Mouse (Mus musculus): ENCODE measurements around the gene Neb. TPM values are rescaled to one million over a fixed set of nuclear protein-coding genes. Genes with fewer than 3 reads are reported as not detected.

The Neb gene
- total RNA-seq, 2 experiments from 2014 or later: 4.8 to 5.2 TPM

DNA sequence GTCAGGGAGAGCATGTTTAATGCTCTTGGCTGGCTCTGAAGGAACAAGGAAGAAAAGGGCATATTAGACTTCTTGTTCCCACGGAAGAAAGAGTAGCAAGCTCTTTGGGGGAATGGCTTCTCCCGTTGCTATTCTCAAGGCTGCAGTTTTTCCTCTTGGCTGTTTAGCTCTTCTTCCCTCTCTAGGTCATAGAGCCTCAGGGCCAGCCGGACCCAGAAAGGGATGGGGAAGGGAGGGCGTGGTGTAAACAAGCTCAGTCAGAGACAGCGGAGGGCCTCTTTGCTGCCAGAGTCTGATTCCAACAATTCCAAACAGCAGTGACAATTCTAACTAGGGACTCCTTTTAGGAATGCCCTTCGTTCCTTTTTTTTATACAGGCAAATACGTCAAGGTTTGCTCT lies 7.8 kb upstream of the Neb start:
- intact Hi-C loops (cut with DNase I): no loop called here
- no peak for DNase-seq (ENCODE audit: low spot score)

DNA sequence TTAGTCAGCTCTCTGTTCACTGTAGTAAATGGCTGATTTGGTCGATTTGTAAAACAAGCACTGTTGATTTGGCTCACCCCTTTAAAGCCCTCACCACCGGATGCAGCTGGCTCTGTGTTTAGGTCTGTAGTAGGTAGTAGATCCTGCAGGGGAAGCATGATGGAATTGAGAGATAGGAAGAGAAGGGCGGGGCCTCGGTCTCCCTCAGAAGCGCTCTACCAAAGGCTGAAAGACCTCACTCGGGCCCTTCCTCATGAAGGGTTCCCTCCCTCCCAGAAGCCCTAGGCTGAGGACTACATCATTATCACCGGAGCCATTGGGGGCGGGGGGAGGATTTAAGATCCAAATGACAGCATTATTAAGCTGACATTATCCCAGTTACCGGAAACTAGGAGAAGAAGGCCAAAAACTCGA lies 581 bp upstream of the Neb start:
- no peak for DNase-seq (ENCODE audit: low spot score)
- intact Hi-C loops (cut with DNase I): no loop called here

DNA sequence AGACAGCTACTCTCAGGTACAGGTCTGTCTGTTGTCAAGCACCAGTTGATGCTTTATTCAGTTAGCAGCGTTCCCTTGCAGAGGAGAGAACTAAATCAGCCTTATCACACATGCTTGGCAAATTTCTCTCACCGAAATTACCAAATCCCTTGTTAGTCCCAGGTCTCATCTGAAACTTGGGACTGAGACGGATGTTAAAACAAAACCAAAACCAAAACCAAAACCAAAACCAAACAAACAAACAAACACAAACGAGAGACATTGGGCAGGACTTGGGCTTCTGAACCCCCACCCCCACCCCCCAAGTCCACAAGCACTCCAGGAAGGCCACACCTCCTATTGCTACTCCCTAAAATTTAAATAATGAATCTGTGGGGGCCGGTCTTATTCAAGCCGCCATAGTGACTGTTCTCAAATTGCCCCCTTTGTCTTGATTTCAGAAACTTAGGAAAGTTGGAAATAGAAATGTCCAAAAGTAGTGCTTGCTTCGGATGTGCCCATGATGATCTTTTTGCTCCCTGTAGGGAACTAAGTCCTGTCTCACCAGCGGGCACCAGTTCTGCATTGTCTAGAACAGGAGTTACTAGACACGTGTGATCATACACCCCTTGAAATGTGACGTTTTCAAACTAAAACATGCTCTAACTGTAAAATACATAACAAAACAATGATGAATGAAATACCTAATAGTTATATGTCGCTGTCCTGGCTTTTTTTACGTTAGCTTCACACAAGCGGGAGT lies 397 bp downstream of the Neb start:
- intact Hi-C loops (cut with DNase I): no loop called here
- DNase-seq (ENCODE audit: low spot score): no peak

DNA sequence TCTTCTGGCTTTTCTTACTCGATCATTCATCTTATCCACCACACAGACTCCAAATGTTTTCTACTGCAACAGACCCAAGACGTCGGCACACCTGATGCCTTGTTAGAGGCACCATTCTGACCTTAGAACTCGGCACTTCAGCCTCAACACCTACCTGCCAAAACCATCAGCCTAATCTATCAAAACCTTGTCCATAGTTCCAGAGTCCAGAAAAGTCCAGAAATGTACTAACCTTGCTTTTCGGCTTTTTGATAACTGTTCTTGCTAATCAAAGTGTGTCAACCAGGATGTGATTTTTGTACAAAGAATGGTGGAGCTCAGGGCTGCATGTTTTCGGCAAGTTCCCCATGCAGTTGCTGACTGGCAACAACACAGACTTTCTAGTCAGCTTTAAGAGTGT lies 3.6 kb downstream of the Neb start:
- no peak for DNase-seq (ENCODE audit: low spot score)
- intact Hi-C loops (cut with DNase I): no loop called here

DNA sequence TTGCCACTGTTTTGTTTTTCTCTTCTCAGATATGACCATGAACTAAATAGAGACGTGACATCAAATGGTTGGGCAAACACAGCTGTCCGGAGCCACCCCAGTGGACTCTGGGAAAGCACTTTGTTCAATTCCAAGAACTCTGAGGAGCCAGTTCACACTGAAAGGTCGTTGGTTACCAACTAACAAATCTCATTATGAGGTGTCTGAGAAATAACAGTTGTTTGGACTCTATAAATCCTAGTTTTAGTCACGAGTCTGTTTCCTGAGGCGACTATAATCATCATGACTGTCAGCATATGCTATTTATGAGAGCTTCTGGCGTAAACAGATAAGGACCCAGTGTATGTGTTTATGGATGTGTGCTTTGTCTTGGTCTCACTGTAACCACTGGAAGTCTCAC lies 5.8 kb downstream of the Neb start:
- no peak for DNase-seq (ENCODE audit: low spot score)
- intact Hi-C loops (cut with DNase I): no loop called here

DNA sequence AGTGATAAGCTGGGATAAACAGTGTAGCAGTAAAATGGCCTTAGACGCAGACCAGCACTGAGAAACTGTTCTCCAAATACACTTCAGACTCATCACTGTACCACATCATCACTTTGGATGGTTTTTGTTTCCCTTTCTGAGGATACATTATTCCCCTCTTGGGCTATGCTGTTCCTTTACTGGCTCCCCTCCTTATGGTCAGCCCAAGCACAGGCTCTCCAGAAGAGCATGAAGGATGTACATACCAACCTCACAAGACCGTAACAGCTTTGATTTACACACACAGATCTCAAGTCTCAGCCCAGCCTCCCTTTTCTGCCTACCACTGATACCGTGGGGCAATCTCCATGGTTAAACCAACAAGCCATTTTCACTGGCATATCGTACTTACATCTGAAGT lies 6.2 kb downstream of the Neb start:
- DNase-seq (ENCODE audit: low spot score): no peak
- intact Hi-C loops (cut with DNase I): no loop called here

DNA sequence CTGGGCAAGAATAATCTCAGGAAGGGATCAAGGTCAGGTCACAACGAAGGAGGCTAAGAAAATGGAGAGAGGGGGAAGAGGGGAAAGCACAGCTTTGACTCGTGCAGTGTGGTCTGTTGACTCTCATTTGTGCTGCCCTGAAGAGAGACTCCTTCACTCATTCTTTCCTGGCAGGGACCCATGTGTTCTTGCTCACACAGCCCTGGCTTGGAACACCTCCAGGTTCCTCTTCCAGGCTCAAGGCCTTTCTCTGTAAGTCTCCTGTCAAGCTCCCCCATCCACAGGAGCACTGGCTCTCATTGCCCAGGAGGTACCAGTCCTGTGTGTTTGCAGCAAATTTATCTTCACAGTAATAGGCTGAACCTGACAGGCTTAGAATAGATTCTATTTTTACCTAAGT lies 7.2 kb downstream of the Neb start:
- no peak for DNase-seq (ENCODE audit: low spot score)
- intact Hi-C loops (cut with DNase I): no loop called here

DNA sequence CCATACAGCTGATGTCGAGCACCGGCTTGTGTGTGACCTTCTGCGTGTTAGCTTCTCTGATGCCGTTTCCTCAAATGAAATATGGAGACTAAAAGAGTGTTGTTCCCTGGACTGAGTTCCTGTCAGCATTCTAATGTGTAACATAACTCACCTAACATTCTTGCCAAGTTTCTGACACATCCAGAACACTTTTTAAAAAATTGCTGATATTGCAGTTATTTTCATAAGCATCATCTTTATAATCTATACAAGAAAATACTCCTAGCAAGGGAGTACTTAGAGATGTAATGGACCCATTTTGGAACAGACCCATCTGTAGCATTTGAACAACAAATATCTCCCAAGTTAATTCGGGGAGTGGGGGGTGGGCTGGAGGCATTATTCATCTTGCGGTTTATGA lies 8.7 kb downstream of the Neb start:
- intact Hi-C loops (cut with DNase I): no loop called here
- DNase-seq (ENCODE audit: low spot score): no peak

DNA sequence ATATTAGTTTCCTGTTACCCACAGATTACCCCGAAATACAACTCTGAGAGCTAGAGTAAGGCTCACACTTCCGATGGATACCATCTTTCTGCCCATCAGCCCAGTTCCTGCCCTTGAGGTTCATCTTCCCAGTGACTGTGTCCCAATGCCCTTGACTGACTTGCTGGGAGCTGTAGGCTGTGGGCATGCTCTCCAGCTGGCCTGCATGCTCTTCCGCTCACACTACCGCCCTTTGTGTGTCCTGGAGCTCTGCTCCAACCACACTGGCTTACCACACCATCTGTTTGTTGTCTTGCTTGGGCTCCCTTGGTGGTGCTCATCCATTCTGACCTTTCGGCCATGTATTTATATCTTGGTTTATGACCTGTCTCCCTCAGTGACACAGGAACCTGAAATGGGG lies 10.6 kb downstream of the Neb start:
- no peak for DNase-seq (ENCODE audit: low spot score)
- intact Hi-C loops (cut with DNase I): no loop called here

DNA sequence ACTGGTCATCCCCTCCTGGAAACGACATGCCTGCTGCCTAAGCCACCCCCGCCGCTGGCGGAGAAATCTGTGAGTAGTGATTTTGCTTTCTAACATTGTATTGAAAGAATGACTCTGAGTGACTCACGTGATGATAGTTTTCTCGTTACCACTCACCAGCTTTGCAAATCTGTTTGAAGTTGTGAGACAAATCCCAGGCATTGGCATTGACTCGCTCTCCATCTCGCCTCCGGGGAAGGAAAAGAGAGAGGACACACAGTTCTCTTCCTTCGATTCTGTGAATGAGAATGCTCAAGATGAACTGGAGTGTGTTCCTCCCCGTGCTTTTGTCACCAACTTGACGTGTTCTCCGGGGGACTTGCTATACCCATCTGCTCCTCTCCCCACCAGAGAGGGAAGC lies 11.0 kb downstream of the Neb start:
- no peak for DNase-seq (ENCODE audit: low spot score)
- intact Hi-C loops (cut with DNase I): no loop called here

DNA sequence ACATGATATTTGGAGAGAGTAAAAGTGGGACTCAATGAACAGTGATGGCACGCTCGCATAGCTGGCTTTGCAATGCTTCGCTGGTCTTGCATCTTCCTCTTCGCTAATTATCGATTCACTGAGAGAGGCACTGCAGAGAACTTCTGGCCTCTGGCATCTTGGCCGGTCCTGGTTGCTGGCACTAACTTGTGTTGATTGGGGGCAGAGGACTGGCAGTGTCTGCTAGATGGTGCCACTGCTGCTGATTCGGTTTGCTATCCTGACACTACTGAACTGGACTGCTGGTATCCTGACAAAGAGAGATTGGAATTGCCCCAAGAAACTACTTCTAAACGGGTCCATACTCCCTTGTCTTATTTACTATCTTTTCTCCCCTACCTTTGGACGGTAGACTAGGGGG lies 17.2 kb downstream of the Neb start:
- intact Hi-C loops (cut with DNase I): no loop called here
- DNase-seq (ENCODE audit: low spot score): no peak

DNA sequence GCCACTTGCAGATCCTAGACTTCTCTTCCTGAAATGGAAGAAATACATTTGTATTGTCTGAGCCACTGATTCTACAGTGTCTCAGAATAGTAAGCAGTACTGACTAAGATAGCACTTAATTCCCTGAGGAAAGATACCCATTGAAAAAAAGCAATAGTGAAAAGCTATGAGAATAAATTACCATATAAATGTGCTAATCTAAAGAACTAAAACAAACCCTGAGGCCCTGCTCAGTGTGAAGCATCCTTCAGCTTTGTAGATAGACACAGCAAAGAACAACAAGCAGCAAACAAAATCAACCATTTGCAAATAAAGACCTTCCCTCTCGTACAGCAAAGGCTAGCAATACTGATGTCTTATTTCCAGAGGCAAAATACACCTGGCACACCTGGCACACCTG lies 18.6 kb downstream of the Neb start:
- DNase-seq (ENCODE audit: low spot score): no peak
- intact Hi-C loops (cut with DNase I): no loop called here

DNA sequence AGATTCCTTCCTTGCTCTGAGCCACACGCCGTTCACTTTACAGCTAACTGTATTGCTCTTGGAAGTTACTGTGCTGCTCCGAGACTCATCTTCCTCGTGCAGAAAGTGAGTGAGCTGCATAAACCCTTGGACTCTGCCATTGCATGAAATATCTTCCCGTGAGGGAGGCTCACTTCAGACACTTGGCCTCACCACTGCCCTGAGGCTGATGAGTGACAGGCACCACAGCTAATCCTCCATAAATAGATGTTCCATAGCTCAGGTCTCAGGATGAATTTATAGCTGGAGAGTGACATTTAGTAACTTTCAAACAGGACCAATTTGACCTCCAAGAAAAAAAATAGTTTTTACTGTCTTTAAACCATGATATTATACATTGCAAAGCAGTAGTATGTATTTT lies 20.1 kb downstream of the Neb start:
- intact Hi-C loops (cut with DNase I): no loop called here
- no peak for DNase-seq (ENCODE audit: low spot score)

DNA sequence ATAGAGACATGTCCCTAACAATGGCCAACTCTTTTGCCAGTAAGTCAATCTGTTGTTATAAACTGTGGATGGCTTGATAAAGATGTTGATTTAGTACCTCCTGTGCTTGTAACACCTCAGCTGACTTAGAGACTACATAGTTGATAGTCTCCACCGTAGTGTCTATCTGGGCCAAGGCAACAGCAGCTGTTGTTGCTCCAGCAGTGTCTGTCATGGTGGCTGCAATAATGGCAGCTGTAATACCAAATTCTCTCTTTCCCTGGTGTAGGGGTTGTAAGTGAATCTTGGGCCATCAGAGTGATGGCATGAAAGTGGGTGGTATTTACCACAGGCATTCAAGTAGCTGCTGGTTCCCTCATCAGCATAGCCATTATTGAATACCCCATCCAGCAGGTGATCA lies 27.2 kb downstream of the Neb start:
- no peak for DNase-seq (ENCODE audit: low spot score)
- intact Hi-C loops (cut with DNase I): no loop called here

DNA sequence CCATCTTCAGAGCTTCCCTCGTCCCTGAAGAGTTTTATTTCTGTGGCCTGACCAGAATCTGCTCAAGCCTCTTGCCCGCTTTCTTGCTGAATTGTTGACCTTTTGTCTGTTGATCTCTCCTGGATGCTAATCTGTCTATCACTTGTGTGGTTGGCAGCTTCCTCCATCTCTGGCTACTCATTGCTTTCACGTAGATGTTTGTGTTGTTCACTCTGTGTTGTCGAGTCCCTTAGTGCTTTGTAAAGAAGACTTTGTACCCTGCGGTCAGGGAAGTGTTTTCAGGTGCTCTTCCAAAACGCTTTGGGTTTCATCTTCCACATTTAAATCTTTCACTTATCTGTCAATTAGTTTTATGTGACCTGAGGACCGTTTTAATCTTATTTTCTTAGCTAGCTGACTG lies 37.3 kb downstream of the Neb start:
- intact Hi-C loops (cut with DNase I): no loop called here
- no peak for DNase-seq (ENCODE audit: low spot score)

DNA sequence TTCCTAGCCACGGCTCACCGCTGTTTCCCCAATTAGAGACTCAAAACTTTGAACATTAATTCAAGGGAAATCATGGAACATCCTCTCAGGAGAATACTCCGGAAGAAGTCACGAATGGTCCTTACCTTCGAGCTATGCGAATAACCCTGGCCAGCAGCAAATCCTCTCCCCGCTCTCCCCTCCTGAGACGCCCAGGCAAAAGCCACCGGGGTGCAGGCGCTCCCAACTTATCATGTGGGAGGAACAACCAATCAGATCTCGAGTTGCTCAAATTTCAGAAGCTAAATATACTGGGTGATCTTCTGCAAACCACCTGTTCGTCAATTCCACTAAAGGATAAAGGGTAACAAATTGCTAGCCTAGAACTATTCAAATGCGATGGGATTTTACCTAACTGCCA lies 42.7 kb downstream of the Neb start:
- DNase-seq (ENCODE audit: low spot score): no peak

DNA sequence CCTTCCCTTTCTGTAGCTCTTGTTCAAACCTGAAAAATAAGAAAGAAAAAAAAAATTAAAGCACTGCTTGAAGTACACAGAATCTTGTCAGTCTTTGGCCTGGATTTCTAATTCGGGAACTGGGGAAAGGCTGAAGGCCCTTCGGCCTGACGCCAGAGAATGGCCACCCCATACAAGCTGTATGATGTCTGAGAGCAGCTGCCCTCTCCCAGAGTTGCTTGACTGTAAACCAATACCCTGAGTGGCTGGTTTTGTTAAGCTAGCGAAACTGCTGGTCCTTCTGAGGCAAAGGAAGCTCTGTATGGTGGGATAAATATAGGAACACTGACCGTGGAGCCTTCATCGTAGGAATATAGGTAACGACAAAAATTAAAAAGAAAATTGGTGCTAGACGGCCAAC lies 43.2 kb downstream of the Neb start:
- no peak for DNase-seq (ENCODE audit: low spot score)
- intact Hi-C loops (cut with DNase I): no loop called here

More for the DNA sequence above, 42.7 kb downstream of the Neb start:
- intact Hi-C loops (cut with DNase I): no loop called here

DNA sequence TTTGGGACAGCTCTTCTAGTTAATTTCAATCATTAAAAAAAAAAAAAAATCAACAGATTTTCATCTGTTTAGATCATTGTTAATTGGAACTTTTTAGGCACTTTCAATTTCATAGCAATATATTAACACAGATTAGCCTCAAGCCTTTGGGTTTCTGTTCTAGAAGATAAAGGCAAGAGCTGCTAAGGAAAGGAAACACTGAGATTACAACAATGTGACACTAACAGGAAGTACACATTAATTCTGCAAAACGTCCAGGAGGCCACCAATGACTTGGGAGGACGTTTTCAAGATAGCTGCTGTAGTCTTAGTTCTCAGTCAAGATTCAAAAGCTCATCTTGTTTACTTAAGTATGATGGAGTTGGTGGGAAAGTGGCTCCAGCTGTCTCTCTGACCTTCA lies 44.7 kb downstream of the Neb start:
- intact Hi-C loops (cut with DNase I): no loop called here

DNA sequence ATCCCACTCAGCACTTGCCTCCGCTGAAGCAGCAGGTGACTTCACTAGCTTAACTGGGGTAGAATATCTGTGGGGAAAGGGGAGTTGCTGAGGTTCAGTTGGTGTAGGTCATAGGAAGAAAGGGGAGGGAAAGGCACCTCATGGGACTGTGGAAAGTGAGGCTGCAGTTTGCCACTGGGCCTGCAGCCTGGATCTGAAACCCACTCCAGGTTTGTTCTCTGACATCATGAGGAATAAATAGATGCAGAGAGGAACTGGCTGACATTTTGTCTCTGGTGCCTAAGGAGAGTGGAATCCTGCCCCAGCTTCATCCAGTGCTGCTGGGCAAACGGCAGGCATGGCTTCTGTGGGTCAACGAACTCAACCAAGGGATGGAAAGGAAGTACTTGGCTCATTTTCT lies 46.5 kb downstream of the Neb start:
- intact Hi-C loops (cut with DNase I): no loop called here
- DNase-seq (ENCODE audit: low spot score): no peak

More for the DNA sequence above, 44.7 kb downstream of the Neb start:
- DNase-seq (ENCODE audit: low spot score): no peak

DNA sequence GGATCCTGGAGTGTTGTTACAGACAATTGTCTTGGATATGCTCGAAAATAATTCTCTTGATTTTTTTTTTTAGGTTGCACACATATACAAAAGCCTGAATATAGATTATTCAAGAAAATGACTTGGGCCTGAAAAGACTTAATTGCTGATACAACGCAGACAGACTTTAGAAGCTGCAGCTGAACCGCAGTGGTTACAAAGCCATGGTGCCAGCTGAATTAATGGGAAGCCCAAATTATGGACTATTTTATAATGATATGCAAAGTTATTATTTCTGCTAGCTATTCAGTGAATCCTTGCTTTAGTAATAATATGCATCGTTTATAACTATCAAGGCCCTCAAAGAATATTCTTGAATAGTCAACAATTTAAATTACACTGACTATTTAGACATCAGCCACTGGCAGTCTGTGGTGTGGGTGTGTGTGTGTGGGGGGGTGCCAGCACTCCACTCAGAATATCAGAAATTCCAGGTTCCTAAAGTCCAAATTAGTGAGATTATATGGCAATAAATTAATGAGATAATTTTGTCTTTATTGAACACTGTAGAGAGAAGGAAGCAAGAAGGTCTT lies 50.9 kb downstream of the Neb start:
- intact Hi-C loops (cut with DNase I): no loop called here
- DNase-seq (ENCODE audit: low spot score): no peak

DNA sequence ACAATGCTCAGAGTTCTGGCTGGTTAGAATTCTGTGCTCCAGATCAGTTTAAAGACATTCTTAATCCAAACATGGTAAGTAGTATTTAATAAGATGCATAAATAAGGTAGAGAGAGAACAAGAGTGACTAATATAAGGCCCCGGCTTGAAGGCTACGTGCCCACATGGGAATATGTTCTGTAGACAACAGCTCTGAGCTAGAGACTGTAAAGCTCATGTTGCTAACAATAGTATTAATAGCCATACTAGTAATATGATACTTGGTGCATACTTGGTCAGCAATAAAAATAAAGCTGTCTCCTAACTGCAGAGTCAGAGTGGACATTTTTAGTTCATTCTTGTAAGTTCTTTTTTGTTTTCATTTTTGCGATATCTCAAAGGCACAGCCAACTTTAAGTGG lies 56.4 kb downstream of the Neb start:
- no peak for DNase-seq (ENCODE audit: low spot score)
- intact Hi-C loops (cut with DNase I): no loop called here

DNA sequence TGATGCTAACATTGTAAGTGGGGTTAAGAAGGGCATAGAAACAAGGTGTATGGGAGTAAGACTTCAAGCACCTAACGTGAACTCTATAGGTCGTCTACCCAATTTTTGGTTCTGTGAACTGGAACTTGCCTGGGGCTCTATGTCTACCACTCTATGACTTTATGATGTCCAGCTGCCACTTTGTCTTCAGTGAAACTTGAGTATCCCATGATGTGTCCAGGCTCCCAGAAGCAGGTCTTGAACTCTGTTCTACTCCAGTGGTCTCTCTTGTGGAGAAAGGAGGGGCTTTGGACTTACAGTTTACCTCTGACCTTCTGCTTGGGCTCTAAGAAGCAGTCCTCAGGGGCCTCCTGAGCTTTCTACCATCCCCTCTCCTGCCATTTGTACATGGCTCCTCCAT lies 58.1 kb downstream of the Neb start:
- intact Hi-C loops (cut with DNase I): no loop called here
- DNase-seq (ENCODE audit: low spot score): no peak
